Mouse (Mus musculus) splenic B cell, adult 2 months (primary cell): Measurements from ENCODE around the gene Hip1.
A peak's percentile ranks its signal among the peaks of the same experiment; 100 is the strongest.
"Not testable (repeated sequence)": the region's sequence is repeated elsewhere in the genome, so short reads cannot be mapped to it uniquely, and the experiment has no call there.

Experiments used
- DNase-seq: peaks from one replicate; pipeline ENCODE4 v3.0.0-alpha.2; 2011; ENCODE audit warnings: low read depth, low spot score
- H3K27me3 ChIP-seq: 2 replicates; pipeline ENCODE4 v1.6.1; 2012; ENCODE audit warnings: mild to moderate bottlenecking, low read length, moderate library complexity, mixed read lengths; ENCODE audit not compliant: control insufficient read depth, poor library complexity, insufficient read depth, severe bottlenecking
- H3K36me3 ChIP-seq: 2 replicates; pipeline ENCODE4 v1.6.1; 2012; ENCODE audit warnings: mild to moderate bottlenecking, low read length, moderate library complexity, mixed read lengths; ENCODE audit not compliant: control insufficient read depth, poor library complexity, insufficient read depth, severe bottlenecking

Hip1 gene

DNA sequence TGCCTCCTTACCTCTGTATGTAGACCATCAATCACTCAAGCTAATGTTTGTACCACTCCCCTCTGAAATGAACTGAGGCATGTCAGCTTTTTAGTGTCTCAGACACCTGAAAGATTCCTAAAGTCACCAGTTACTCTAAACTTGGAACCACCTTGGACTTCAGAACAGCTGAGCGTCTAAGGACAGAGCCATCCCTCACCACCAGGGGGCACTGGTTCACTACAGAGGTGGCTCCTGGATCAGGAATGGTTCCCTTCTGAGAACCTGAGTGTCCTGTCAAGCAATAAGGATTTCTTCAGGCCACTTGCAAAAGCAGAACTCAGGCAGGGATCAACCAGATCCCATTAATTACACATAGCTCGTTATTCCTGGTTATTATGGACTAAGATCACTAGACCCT lies 144.7 kb downstream of the Hip1 start:
- peak; percentile 86 for DNase-seq
- no peaks in the 10 kb centered on the region for H3K27me3 ChIP-seq
- H3K36me3 ChIP-seq = no peaks in the 10 kb centered on the region

DNA sequence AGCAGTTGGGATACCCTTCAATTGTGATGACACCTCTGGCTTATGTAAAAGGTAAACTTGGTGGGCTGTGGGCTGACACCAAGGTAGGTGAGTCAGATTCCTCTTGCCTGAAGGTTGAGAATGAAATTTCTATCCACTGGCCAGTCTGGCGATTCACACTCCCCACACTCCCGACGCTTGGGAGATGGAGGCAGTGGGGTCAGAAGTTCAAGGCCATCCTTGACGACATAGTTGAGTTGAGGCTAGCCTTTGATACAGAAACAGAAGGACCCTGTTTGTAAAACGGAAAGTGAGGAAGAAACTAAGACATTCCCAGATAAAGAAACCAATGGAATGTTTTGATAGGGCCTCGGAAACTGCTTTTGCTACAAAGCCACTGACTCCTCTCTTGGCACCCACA lies 145.5 kb downstream of the Hip1 start:
- H3K27me3 ChIP-seq = no peaks in the 10 kb centered on the region
- H3K36me3 ChIP-seq = no peaks in the 10 kb centered on the region
- no peak for DNase-seq

DNA sequence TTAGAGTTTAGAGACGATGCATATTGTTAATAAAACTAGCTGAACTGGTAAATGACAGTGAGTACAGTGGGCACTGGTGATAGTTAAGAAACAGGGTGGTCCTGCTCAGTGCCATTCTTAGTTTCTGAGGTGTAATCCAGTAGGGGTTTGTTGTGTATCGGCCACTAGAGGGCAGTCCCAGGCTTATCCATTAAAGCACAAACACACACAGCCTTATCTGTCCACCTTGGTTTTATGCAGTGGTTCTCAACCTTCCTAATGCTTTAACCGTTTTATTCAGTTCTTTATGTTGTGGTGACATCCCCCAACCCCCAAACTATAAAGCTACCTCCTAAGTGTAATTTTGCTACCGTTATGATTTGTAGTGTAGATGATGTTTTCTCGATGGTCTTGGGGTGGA lies 149.1 kb downstream of the Hip1 start:
- DNase-seq = peak; percentile 78
- no peaks in the 10 kb centered on the region for H3K36me3 ChIP-seq
- no peaks in the 10 kb centered on the region for H3K27me3 ChIP-seq

DNA sequence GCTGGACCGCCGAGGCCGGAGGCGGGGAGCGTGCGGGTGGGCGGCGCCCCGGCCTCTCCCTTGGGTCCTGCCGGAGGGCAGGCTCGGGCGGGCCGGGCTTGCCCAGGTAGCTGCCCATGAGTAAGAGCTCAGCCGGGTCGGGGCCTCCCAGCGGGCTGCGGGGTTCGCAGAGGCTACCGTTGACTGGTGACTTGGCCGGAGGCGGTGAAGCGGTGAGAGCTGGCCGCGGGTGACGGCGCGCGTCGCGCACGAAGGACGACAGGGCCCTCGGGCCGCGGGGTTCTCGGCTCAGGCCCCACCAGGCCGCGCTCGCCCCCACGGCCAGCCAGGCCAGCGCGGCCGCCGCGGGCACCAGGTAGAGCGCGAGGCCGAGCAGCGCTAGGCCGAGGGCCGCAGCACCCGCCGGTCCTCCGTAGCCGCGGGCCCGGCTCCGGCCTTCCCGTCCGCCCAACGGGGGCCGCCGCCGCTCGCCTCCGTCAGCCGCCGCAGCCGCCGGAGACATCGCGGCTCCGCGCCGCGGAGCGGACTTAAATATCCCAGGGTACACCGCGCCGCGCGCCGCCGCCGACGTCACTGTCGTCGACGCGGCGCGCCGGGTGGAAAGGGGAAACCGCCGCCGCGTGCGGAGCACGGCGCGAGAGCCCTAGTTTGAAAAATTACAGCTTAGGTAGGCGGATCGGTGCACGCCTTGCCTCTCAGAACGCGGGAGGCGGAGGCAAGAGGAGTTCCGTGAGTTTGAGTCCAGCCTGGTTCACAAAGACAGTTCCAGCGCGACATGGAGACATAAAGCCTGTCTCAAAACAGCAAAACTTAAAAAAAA lies 150.7 kb downstream of the Hip1 start, which contains the start of gene Pom121:
Gene Pom121 (minus strand): TSS at position 543 of the 820 bp plus-strand sequence.
- DNase-seq = peak; percentile 92
- Histone ChIP-seq H3K36me3 (peaks cover 4% of the 10 kb centered on the region; the same call in 1 of the 2 replicates), H3K27me3 (no peaks in the 10 kb centered on the region)

- Histone ChIP-seq H3K36me3 (peaks cover 11% of the 10 kb centered on the region), H3K27me3 (no peaks in the 10 kb centered on the region)
- DNase-seq = no peak
These were observed 161.1 kb downstream of the Hip1 start for GRCm38 (mm10) chr5:135383771-135384170.

DNA sequence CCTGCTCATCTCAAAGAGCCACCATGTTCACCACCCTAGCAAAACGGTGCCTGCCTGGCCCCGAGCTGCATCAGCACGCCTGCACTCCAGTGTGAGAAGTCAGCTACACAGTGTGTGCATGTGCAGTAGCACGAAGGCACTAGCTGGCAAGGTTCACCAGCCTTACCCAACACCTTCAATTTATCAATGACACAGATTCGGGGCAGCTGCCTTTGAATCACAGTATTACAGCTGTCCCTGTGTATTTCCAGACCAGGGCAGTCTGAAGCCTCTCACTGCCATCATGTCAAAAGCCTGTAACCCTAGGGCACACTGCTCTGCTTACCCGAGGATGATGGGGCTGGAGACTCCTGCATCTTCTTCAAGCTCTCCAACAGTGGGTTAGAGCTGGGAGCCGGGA lies 162.2 kb downstream of the Hip1 start:
- peaks cover 15% of the 10 kb centered on the region for H3K36me3 ChIP-seq
- H3K27me3 ChIP-seq = no peaks in the 10 kb centered on the region
- DNase-seq = no peak

DNA sequence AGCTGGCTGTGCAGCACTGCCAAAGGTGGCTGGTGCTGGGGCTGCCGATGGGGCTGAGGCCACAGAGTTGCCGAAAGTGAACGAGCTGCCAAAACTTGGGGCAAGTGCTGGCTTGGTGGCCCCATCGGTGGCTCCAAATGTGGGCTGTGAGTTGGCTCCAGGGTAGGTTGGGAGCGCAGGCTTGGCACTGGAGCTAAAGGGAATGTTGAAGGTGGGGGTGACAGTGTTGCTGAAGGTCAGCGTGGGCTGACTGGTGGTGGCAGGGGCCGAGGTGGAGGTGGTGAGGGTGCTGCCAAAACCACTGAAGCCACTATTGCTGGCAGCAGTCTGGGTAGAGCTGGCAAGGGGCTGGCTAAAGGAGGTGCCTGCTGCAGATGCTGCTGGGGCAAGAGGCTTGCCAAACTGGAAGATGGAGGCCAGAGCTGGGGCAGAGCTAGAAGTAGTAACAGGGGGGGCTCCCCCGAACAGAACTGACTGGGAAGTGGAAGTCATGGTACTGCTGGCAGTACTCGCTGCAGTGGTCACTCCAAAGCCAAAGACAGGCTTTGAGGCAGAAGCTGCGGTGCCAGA lies 163.5 kb downstream of the Hip1 start:
- peaks cover 12% of the 10 kb centered on the region for H3K36me3 ChIP-seq
- no peaks in the 10 kb centered on the region for H3K27me3 ChIP-seq
- no peak for DNase-seq

GRCm38 (mm10) chr5:135380681-135381080 lies 164.2 kb downstream of the Hip1 start:
- no peak for DNase-seq
- H3K27me3 ChIP-seq = no peaks in the 10 kb centered on the region
- peaks cover 18% of the 10 kb centered on the region for H3K36me3 ChIP-seq

GRCm38 (mm10) chr5:135376341-135376740 lies 168.6 kb downstream of the Hip1 start:
- no peak for DNase-seq
- Histone ChIP-seq H3K27me3 (no peaks in the 10 kb centered on the region), H3K36me3 (peaks cover 12% of the 10 kb centered on the region)

DNA sequence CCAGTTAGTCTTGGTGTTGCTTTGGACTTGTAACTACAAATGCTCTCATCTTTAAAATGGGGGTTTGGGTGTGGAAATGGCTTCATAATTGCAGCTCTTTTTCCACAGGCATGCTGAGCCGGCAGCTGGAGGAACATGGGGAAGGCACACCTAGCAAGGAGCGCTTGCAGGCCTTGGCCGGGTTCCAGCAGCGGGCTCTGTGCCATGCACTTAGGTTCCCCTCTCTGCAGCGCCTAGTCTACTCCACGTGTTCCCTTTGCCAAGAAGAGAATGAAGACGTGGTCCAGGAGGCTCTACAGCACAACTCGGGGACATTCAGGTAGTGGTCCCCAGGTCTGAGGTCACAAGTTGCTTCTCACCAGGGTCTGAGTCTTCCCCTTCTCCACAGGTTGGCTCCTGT lies 169.8 kb downstream of the Hip1 start:
- H3K36me3 ChIP-seq = peaks cover 11% of the 10 kb centered on the region
- no peak for DNase-seq
- H3K27me3 ChIP-seq = no peaks in the 10 kb centered on the region

DNA sequence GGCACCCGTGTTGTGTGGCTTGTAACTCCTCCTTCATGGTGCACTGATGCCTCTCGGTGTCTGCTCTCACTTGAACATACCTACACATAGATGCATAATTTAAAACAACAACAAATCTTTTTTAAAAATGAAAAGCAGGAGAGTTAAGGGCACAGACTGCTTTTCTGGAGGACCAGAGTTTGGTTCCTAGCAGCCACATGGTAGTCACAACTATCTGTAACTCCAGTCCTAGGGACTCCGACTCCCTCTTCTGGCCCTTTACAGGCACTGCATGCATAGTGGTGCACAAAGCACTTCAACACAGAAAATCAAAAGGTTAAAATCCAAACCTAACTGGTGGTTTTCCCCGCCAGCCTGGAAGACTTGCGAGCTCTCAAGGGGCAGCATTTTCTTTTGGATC lies 171.3 kb downstream of the Hip1 start:
- DNase-seq = no peak
- peaks cover 9% of the 10 kb centered on the region for H3K36me3 ChIP-seq
- H3K27me3 ChIP-seq = no peaks in the 10 kb centered on the region

GRCm38 (mm10) chr5:135371195-135371594 lies 173.7 kb downstream of the Hip1 start:
- Histone ChIP-seq H3K27me3 (no peaks in the 10 kb centered on the region), H3K36me3 (peaks cover 4% of the 10 kb centered on the region)
- DNase-seq = no peak

- DNase-seq = peak; percentile 96
- Histone ChIP-seq H3K27me3 (no peaks in the 10 kb centered on the region), H3K36me3 (no peaks in the 10 kb centered on the region; the same call in 1 of the 2 replicates)
These were observed 174.9 kb downstream of the Hip1 start, which contains the start of gene Nsun5 for GRCm38 (mm10) chr5:135369787-135370654. Gene Nsun5, plus strand, starts transcription at chr5:135369953.

DNA sequence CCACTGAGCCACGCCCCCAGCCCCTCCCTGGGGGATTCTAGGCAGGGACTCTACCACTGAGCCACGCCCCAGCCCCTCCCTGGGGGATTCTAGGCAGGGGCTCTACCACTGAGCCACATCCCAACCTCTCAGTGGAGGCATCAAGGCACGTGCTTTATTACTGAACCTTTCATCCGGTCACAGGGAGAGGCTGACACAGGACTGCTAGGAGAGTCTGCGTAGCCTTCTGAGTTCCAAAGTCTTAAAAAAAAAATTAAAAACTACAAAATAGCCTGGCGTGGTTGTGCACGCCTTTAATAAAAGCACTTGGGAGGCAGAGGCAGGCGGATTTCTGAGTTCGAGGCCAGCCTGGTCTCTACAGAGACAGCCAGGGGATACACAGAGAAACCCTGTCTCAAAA lies 175.7 kb downstream of the Hip1 start:
- DNase-seq = peak; percentile 31
- H3K36me3 ChIP-seq, H3K27me3 ChIP-seq: not testable (repeated sequence)

DNA sequence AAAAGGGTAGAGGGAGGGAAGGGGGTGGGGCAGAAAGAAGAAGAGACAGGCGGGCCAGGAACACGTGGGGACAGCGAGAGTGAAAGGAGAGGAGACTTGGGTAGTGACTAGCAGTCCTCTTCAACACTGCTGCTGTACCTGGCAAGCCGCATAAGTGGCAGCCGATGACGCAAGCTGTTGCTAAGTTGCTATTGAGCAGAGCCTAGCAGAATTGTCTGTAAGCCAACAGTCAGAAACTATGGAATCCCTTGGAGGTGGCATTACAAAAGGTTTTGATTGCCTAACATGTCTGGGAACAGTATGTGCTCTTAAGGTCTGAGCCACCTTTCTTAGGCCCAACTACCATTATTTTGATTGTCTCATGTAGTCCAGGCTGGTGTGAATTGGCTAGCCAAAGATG lies 176.6 kb downstream of the Hip1 start:
- no peak for DNase-seq
- H3K36me3 ChIP-seq = no peaks in the 10 kb centered on the region; the same call in 1 of the 2 replicates
- H3K27me3 ChIP-seq = no peaks in the 10 kb centered on the region
